Mouse (Mus musculus): ENCODE measurements around the gene Tep1. TPM values are rescaled to one million over a fixed set of nuclear protein-coding genes. Genes with fewer than 3 reads are reported as not detected.
"Not testable (repeated sequence)": the region's sequence is repeated elsewhere in the genome, so short reads cannot be mapped to it uniquely, and the experiment has no call there.

Gene Tep1
- total RNA-seq, 2 experiments from 2014 or later, result 3.2 to 4.4 TPM

DNA sequence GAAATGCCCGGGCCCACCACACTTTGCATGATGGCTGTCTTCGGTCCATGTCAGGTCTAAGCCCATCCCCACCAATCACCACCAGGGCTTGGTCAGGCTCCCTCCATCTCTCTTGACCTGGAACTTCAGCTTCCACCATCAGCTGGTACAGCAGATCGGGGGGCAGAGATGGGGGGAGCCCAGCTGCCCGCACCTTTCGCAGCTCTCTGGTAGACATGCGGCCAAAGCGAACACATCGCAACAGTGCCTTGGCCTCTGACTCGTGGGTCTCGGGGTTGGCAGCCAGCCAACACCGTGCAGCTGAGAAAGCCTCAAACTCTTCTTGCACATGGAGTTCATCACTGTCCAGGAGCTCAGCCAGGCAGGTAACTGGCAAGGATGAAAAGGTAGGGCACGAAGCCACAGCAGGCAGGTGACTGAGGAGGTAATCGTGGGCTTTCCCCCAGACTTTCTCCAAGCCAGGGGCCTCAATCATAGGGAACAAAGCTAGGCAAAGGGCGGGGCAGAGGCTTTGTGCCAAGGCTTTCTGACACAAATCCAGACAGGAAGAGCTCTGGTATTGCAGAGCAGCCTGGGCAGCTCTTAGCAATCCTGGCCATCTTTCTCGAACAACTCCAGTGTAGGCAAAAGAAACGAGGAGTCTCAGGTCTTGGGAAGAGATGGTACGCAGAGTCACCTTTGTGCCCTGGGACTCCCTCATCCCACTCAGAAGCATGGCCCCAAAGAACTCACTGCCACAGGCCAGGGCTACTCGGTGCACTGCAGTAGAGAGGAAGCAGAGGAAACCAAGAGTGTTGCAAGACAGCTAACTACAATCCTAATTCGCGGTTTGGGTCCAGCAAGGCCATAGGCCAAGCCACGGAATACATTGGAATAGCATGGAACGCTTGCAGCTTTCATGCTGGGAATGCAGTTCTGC is 22.4 kb upstream of the Tep1 start:
- intact Hi-C loops (cut with DNase I), result no loop called here
- no peak for TF ChIP-seq CTCF (IDR thresholded peaks at IDR 0.05)
- DNase-seq (ENCODE audit: extremely low spot score in 1 of 2, low spot score in 2 of 2), result no peak
- Histone ChIP-seq H3K27ac (no peak overlapping the region), H3K4me3 (no peak overlapping the region)

DNA sequence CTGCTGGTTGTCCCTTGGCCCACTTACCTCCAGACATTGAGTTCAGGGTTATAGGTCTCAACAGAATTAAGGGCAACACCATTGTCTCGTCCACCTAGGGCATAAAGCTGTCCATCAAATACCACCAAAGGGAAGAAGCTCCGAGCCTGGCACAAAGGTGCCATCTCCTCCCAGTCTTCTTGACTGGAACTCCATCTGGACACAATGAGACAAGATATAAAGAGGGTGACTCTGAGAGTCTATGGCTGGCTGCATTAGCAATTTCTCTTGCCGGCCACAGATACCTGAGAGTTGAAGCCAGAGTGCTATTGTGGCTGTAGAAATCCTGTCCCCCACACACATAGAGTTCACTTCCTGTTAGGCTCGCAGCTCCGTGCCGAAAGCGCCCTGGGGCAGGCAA is 21.7 kb upstream of the Tep1 start:
- no peak overlapping the region for H3K27ac ChIP-seq
- H3K4me3 ChIP-seq, result no peak overlapping the region
- intact Hi-C loops (cut with DNase I), result no loop called here
- TF ChIP-seq CTCF (IDR thresholded peaks at IDR 0.05), result no peak
- no peak for DNase-seq (ENCODE audit: extremely low spot score in 1 of 2, low spot score in 2 of 2)

DNA sequence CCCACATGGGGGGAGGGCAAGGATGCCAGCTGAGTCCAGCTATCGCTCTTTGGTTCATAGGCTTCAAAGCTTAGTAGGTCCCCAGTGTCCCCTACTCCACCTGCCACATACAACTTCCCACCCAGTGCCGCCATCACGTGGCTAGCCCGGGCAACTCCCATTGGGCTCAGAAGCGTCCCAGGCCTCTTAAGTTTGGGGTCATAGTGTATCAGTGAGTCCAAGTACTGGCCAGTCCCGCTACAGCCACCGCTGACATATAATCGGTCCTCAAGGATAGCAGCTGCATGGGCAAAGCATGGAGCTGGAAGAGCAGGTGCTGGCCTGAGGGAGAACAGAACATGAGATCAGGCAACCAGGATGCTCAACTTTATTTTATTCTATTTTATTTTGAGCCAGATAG is 21.3 kb upstream of the Tep1 start:
- H3K4me3 ChIP-seq, result no peak overlapping the region
- no peak for TF ChIP-seq CTCF (IDR thresholded peaks at IDR 0.05)
- DNase-seq (ENCODE audit: extremely low spot score in 1 of 2, low spot score in 2 of 2), result no peak
- intact Hi-C loops (cut with DNase I), result no loop called here
- no peak overlapping the region for H3K27ac ChIP-seq

DNA sequence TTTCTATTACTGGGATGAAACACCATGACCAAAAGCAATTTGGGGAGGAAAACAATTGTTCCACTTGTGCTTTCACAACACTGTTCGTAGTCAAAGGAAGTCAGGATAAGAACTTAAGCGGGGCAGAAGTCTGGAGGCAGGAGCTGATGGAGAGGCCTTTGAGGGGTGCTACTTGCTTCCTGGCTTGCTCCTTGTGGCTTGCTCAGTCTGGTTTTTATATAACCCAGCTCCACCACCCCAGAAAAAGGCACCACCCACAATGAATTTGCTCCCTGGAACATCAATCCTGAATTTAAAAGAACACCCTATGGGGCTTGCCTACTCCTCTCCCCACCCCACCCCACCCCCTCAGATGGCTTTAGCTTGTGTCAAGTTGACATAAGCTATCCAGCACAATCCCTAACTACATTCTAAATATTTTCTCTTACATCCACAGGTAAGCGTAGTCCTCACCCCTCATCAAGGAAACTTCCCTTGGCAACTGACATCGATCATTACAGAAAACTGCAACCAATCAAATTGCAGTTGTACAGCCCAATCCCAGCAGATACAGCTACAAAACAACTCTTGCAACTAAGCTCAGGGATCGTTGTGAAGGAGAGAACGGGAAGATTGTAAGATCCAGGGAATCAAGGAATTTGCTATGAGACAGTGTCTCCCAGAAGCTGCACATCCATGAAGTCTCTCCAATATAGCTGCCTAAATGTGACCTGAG is 6.0 kb upstream of the Tep1 start:
- intact Hi-C loops (cut with DNase I), result no loop called here
- peak overlapping the region; percentile 9; the same call in 1 of the 2 replicates for H3K4me3 ChIP-seq

DNA sequence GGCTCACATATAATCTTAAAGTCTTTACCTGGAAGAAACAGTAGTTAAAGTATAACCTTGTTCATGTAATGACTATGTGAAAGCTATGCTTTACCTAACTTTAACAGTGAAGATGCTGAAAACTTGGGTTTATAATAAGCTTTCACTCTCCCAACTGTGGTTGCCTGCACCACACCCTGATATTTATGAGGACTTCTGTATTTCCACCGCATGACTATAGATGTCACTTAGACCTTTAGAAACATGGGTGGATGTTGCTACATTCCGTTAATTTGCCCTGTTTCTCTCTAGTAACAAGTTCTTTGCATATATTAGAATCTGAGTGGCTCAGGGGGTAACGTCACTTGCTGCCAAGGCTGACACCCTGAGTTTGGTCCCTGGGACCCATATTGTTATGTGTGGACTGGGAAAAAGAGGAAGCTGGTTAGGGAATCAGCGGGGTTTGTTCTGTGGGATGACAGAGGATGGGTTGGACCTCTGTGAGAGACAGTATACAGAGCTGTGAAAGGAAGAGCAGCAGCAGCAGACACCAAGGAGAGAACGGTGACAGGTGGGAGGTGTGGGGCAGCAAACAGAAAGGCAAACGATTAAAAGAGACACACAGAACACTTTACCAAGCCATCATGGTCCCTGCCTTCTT is 5.4 kb upstream of the Tep1 start:
- TF ChIP-seq CTCF (IDR thresholded peaks at IDR 0.05), result no peak
- intact Hi-C loops (cut with DNase I), result no loop called here
- DNase-seq (ENCODE audit: extremely low spot score in 1 of 2, low spot score in 2 of 2), result no peak
- Histone ChIP-seq H3K27ac (peak overlapping the region; percentile 47), H3K4me3 (no peak overlapping the region)

More for the DNA sequence above, 6.0 kb upstream of the Tep1 start:
- peak overlapping the region; percentile 47 for H3K27ac ChIP-seq
- no peak for TF ChIP-seq CTCF (IDR thresholded peaks at IDR 0.05)
- no peak for DNase-seq (ENCODE audit: extremely low spot score in 1 of 2, low spot score in 2 of 2)

DNA sequence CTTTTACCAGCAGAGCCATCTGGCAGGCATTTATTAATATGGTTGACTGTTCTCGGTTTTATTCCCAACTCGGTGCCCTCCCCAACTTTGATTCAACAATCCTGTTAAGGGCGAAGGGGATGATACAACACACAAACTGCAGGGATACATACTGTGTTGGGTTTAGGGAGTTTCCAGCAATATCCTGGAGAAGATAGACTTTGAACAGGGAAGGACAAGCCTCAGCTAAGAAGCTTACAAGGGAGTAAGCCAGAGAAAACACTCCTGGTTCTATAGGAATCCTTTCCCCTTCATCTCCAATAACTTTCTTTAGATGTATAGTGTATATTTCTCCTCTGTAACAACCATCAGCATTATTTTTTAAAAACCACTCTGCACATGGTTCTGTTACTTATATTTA is 4.8 kb upstream of the Tep1 start:
- intact Hi-C loops (cut with DNase I), result no loop called here
- no peak overlapping the region for H3K4me3 ChIP-seq
- H3K27ac ChIP-seq, result no peak overlapping the region
- TF ChIP-seq CTCF (IDR thresholded peaks at IDR 0.05), result no peak
- DNase-seq (ENCODE audit: extremely low spot score in 1 of 2, low spot score in 2 of 2), result no peak

DNA sequence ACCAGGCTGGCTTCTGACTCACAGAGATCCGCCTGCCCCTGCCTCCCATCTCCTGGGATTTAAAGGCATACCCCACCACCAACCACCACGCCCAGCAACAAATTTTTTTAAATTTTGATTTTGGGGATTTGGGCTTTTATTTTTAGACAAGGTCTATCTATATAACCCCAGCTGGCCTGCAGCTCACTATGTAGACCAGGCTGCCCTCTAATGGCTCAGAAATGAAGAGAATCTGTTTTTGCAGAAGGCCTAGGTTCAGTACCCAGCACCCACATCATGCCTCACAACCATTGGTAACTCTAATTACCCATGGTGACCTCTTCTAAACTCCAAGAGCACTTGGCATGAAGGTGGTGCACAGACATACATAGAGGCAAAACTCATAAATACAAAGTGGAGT is 924 bp upstream of the Tep1 start:
- intact Hi-C loops (cut with DNase I), result no loop called here
- no peak for TF ChIP-seq CTCF (IDR thresholded peaks at IDR 0.05)
- no peak overlapping the region for H3K27ac ChIP-seq
- DNase-seq (ENCODE audit: extremely low spot score in 1 of 2, low spot score in 2 of 2), result no peak
- no peak overlapping the region for H3K4me3 ChIP-seq

DNA sequence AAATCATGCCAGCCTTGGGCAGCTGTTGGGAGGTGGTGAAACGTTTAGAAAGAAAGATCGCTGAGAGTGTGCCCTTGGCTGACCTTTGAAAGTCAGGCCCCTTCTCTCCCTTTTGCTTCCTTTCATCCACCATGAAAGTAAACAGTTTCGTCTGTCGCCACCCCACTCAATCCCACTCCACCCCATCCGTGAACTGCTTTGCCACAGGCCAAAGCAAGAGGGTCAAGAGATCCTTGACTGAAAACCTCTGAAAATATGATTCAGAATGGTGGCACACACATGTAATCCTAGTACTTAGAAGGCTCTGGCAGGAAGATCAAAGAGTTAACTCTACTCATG is 414 bp upstream of the Tep1 start:
- Histone ChIP-seq H3K27ac (0 out of 2 replicates have a peak overlapping the region, but pooled peaks have one; percentile 1), H3K4me3 (peak overlapping the region; percentile 59)
- intact Hi-C loops (cut with DNase I), result loop anchor here (1.0 kb wide), 1 partner anchor 63 kb away; the partner anchor contains the start of genes Ccnb1ip1 and Parp2
- DNase-seq (ENCODE audit: extremely low spot score in 1 of 2, low spot score in 2 of 2), result no peak
- TF ChIP-seq CTCF (IDR thresholded peaks at IDR 0.05), result no peak

DNA sequence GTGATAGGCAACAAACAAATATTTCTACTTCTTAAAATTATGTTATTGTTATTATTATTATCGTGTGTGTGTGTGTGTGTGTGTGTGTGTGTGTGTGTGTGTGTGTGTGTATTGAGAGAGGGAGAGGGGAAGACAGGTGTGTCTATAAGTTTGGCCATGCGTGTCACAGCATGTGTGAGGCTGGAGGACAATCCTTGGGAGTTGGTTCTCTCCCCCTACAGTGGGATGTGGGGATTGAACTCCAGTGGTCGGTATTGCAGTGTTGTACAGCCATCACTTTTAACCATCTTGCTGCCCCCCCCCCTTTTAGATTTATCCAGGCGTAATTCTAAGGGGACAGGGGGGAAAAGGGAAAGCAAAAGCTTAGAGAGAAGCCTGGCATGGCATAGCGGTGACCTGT is 1.7 kb downstream of the Tep1 start:
- TF ChIP-seq CTCF (IDR thresholded peaks at IDR 0.05), result no peak
- no peak for DNase-seq (ENCODE audit: extremely low spot score in 1 of 2, low spot score in 2 of 2)
- no peak overlapping the region for H3K27ac ChIP-seq
- intact Hi-C loops (cut with DNase I), result no loop called here
- H3K4me3 ChIP-seq, result no peak overlapping the region

DNA sequence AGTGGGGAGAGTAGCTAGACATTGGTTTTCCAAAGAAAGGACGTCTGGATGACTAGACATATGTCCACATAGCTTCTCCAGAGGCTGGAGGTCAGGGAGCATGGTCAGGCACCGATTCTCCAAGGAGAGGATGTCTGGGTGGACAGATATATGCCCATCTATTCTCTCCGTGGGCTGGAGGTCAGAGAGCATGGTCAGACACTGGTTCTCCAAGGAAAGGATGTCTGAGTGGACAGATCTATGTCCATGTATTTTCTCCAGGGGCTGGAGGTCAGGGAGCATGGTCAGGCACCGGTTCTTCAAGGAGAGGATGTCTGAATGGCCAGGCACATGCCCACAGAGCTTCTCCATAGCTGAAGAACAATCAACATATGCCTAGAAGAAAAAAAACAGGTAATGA is 2.1 kb downstream of the Tep1 start:
- intact Hi-C loops (cut with DNase I), result no loop called here
- Histone ChIP-seq H3K27ac (no peak overlapping the region), H3K4me3 (no peak overlapping the region)
- no peak for TF ChIP-seq CTCF (IDR thresholded peaks at IDR 0.05)
- DNase-seq (ENCODE audit: extremely low spot score in 1 of 2, low spot score in 2 of 2), result no peak

DNA sequence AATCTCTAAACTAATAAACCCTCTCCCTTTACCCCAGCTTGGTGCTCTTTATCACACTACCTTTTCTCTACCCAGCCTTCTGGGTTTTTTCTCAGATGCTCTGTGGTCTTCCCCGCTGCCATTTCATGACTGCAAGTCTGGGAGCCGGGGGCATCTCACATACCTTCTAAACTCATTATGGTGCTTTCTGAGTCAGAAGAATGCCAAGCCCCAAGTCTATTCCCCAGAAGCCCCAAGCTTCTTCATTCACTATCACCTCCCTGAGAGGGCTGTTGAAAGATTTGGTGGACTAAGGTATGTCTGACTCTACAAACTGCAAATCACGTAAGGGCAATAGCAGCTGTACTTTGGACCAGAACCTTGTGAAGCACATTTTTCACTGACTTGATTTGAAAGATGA is 3.4 kb downstream of the Tep1 start:
- Histone ChIP-seq H3K27ac (no peak overlapping the region), H3K4me3 (no peak overlapping the region)
- no peak for TF ChIP-seq CTCF (IDR thresholded peaks at IDR 0.05)
- no peak for DNase-seq (ENCODE audit: extremely low spot score in 1 of 2, low spot score in 2 of 2)
- intact Hi-C loops (cut with DNase I), result no loop called here

DNA sequence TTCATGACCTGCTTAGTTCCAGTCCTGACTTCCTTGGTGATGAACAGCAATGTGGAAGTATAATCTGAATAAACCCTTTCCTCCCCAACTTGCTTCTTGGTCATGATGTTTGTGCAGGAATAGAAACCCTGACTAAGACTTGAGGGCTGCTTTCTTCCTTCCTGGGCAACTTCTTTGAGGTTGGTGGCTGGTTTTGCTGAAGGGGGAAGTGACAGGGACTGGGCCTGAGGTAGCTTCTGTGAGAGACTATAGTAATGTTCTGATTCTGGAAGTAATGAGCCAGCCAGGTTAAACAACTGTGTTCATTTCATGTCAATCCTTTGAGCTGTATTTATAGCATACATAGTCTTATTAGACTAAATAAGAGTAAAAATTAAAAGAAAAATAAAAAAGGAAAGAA is 5.4 kb downstream of the Tep1 start:
- DNase-seq (ENCODE audit: extremely low spot score in 1 of 2, low spot score in 2 of 2); H3K4me3 ChIP-seq; H3K27ac ChIP-seq; intact Hi-C loops (cut with DNase I): not testable (repeated sequence)

All from left cerebral cortex, adult 2 months (tissue).